Mouse (Mus musculus) liver, embryonic 11.5 days (tissue): ENCODE results near the gene Gpr108. TPM values are rescaled to one million over a fixed set of nuclear protein-coding genes. Genes with fewer than 3 reads are reported as not detected.

Experiments used
- ATAC-seq: fragments of 200-750 bp; cut with Nextera tagmentation; replicated peaks from 2 replicates; pipeline ENCODE4 v1.8.0; 2017; ENCODE audit warnings: moderate number of reproducible peaks, mild to moderate bottlenecking, moderate TSS enrichment, moderate library complexity; ENCODE audit not compliant: low FRiP score
- DNase-seq: peaks from one replicate; pipeline ENCODE4 v3.0.0-alpha.2; 2017; ENCODE audit warnings: low spot score
- H3K27ac ChIP-seq: fragments of 300-500 bp; sonication (generic); 2 replicates; pipeline ENCODE4 v1.5.1; 2014; ENCODE audit warnings: mild to moderate bottlenecking, low read depth, low read length, control low read depth
- H3K27me3 ChIP-seq: fragments of 300-500 bp; sonication (generic); replicated peaks from 2 replicates; pipeline ENCODE4 v1.6.1; 2014; ENCODE audit warnings: low read length, mixed read lengths; ENCODE audit not compliant: control insufficient read depth, insufficient read depth
- H3K36me3 ChIP-seq: fragments of 300-500 bp; sonication (generic); 2 replicates; pipeline ENCODE4 v1.6.1; 2014; ENCODE audit warnings: mild to moderate bottlenecking, low read length, moderate library complexity, mixed read lengths; ENCODE audit not compliant: control insufficient read depth, insufficient read depth
- H3K4me1 ChIP-seq: fragments of 300-500 bp; sonication (generic); replicated peaks from 2 replicates; pipeline ENCODE4 v1.6.1; 2014; ENCODE audit warnings: low read length, mixed read lengths; ENCODE audit not compliant: control insufficient read depth, insufficient read depth
- H3K4me2 ChIP-seq: fragments of 300-500 bp; sonication (generic); 2 replicates; pipeline ENCODE4 v1.6.1; 2014; ENCODE audit warnings: mild to moderate bottlenecking, control low read depth, moderate library complexity
- H3K4me3 ChIP-seq: fragments of 300-500 bp; sonication (generic); 2 replicates; pipeline ENCODE4 v1.5.1; 2014; ENCODE audit warnings: low read depth, low read length, control low read depth
- H3K9ac ChIP-seq: fragments of 300-500 bp; sonication (generic); 2 replicates; pipeline ENCODE4 v1.6.1; 2014; ENCODE audit warnings: low read depth, low read length, control low read depth
- H3K9me3 ChIP-seq: fragments of 300-500 bp; sonication (generic); 2 replicates; pipeline ENCODE4 v1.6.1; 2016; ENCODE audit warnings: low read length, inconsistent platforms, mixed read lengths; ENCODE audit not compliant: control insufficient read depth
- WGBS: fragments of 180-500 bp; shearing (Covaris S2); extraction: QIAGEN DNeasy Blood & Tissue Kit; methylation state at CpG from one replicate; pipeline ENCODE4 v1.1.7; 2014; 5-methylcytosine and 5-hydroxymethylcytosine counted together
- polyA plus RNA-seq: library from polyadenylated mRNA; unstranded; fragments of >200 nt; fragmentation: Nextera tagmentation; extraction: Ambion mirVana; gene quantifications from 2 replicates; pipeline ENCODE4 v1.2.1, GENCODE M21; 2014

Gpr108 gene
- polyA plus RNA-seq, 1 experiment from 2014 or later, result 30.7 TPM

- Histone ChIP-seq H3K9me3 (no peaks in the 10 kb centered on the region), H3K27me3 (peaks cover 2% of the 10 kb centered on the region), H3K4me3 (no peak overlapping the region), H3K9ac (no peak overlapping the region), H3K27ac (no peak overlapping the region), H3K36me3 (peaks cover 11% of the 10 kb centered on the region; the same call in 1 of the 2 replicates), H3K4me2 (no peak overlapping the region), H3K4me1 (peaks cover 5% of the 10 kb centered on the region)
- 47% methylated on average over 6 of the region's 6 CpGs for WGBS
- DNase-seq (no peak), ATAC-seq (no peak)
Measured at GRCm38 (mm10) chr17:57230728-57231125, 17.5 kb downstream of the Gpr108 start.

DNA sequence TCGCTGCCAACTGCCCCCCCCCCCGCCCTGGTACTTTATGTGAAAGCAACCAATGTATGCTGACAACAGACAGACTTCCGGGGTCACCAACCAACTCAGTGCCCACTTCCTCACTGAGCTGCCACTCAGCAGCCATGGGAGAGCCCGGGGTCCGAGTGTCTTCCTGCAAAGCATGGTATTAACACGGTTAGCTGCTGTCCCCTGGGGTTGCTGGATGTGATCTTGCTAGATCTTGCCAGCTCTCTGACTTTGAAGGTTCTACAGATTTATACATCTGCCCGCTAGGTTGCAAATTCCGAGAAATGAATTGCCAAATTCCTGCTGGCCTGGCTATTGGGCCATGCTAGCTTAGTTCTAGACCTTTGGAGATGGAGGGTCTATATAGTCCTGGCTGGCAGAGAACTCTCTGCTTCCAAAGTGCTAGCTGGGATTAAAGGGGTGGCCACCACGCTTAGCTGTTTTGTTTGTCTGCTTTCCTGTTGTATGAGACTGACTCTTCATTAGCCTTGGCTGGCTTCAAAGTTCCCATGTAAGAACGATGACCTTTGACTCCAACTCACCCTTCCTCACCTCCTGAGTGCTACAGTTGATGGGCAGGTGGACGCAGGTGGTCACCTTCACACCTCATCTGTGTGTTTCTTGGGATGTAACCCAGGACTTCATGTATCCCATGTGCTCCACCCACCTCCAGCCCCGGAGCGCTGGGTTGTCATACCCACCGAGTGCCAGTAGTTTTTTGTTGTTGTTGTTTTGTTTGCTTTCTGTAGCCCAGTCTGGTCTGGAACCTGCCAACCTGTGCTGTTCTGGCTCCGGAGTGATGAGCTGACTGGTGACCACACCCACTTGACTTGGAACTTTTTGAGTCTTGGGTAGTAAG lies 18.2 kb downstream of the Gpr108 start:
- H3K9ac ChIP-seq, result no peak overlapping the region
- WGBS, result 70% methylated on average over 15 of the region's 15 CpGs
- H3K4me1 ChIP-seq, result peaks cover 5% of the 10 kb centered on the region
- H3K36me3 ChIP-seq, result peaks cover 6% of the 10 kb centered on the region; the same call in 1 of the 2 replicates
- DNase-seq (no peak), ATAC-seq (no peak)
- no peak overlapping the region for H3K4me3 ChIP-seq
- H3K27me3 ChIP-seq, result peaks cover 2% of the 10 kb centered on the region
- no peaks in the 10 kb centered on the region for H3K9me3 ChIP-seq
- no peak overlapping the region for H3K4me2 ChIP-seq
- peak overlapping the region; percentile 3; the same call in 1 of the 2 replicates for H3K27ac ChIP-seq

DNA sequence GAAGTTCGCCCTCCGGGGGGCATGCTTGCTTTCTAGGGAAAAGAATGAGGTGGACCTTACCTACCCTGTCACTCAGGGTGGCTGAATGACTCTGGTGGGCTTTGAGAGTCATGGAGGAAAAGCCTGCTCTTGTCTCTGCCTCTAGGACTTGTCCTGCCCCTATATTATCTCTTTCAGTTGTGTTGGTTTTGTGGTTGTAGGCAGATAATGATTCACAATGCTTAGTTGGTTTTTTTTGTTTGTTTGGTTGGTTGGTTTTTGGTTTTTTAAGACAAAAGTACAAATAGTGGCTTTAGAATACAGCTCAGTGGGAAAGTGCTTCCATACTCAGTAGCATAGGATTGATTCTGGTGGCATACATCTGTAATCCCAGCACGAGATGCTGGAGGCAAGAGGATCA lies 19.4 kb downstream of the Gpr108 start:
- Histone ChIP-seq H3K9me3 (no peaks in the 10 kb centered on the region), H3K4me3 (no peak overlapping the region), H3K9ac (no peak overlapping the region), H3K4me2 (no peak overlapping the region), H3K27ac (no peak overlapping the region), H3K36me3 (no peaks in the 10 kb centered on the region), H3K4me1 (peaks cover 5% of the 10 kb centered on the region), H3K27me3 (peaks cover 5% of the 10 kb centered on the region)
- DNase-seq, result no peak
- WGBS, result 77% methylated on average over 3 of the region's 3 CpGs
- no peak for ATAC-seq

DNA sequence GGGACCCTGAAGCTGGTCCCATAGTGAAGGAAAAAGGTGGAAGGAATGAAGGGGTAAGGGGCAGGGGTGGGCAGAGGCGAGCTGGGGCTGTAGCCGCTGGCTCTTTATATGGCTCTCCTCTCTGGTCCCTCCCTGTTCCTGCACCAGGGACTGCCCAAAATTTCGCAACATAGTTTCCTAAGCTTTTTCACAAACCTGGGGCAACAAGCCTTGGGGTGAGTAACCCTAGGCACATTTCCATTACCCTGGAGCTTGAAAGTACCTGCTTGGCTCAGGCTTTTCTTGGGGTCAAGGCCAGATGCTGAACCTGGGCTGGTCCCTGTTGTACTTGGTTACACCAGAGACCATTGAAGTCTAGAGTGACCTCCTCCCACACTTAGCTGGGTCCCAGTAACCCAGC lies 20.2 kb downstream of the Gpr108 start, which contains the start of gene C3:
TSS of gene C3 (minus strand) at position 123 of the 400 bp plus-strand sequence.
- Histone ChIP-seq H3K4me2 (peak within 1 kb of the TSS; percentile 53), H3K27ac (no peak within 1 kb of the TSS), H3K9me3 (no peaks in the 10 kb centered on the region), H3K27me3 (peaks cover 5% of the 10 kb centered on the region), H3K4me3 (peak within 1 kb of the TSS; percentile 32), H3K36me3 (no peaks in the 10 kb centered on the region), H3K4me1 (peaks cover 5% of the 10 kb centered on the region), H3K9ac (no peak within 1 kb of the TSS)
- WGBS, result 56% methylated on average over 3 of the region's 3 CpGs
- ATAC-seq (0 out of 2 replicates have a peak, but pooled peaks have one; percentile 35), DNase-seq (no peak)

DNA sequence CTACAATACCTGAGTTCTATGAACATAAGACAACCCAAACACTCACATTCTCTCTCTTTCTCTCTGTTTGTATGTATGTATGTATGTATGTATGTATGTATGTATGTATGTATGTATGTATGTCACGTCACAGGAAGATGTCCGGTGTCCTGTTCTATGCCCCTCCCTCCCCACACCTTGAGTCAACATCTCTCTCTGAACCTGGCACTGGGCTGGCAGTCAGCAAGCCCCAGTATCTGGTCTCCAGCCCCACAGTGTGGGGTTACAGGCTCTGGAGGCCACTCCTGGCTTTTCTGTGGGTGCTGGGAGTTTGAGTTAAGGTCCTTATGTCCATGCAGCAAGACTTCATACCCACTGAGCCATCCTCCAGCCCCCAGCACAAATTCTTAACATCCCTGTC lies 20.8 kb downstream of the Gpr108 start:
- no peak overlapping the region for H3K27ac ChIP-seq
- H3K9ac ChIP-seq, result no peak overlapping the region
- H3K9me3 ChIP-seq, result no peaks in the 10 kb centered on the region
- H3K4me2 ChIP-seq, result peak overlapping the region; percentile 53
- no peak for DNase-seq
- H3K27me3 ChIP-seq, result peaks cover 5% of the 10 kb centered on the region
- H3K4me1 ChIP-seq, result peaks cover 5% of the 10 kb centered on the region
- no peak for ATAC-seq
- H3K36me3 ChIP-seq, result no peaks in the 10 kb centered on the region
- 89% methylated on average over 2 of the region's 2 CpGs for WGBS
- peak overlapping the region; percentile 32 for H3K4me3 ChIP-seq

DNA sequence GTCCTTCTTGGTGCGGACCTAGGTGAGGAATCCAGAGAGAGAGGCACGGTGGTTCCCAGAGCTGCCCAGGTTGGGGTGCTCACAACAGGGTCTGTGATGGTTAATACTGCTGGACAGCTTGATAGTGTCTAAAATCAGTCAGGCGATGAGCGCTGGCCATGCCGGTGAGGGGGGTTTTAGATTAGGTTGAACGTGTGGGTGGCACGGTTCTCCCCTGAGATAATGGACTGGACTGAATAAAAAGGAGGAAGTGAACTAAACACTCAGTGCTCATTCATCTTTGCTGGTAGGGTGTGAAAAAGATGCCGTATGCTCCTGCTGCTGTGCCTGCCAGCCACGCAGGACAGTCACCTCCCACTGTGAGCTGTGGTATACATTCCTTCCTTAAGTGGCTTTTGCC lies 24.9 kb downstream of the Gpr108 start:
- ATAC-seq (no peak), DNase-seq (no peak)
- Histone ChIP-seq H3K27ac (no peak overlapping the region), H3K36me3 (no peaks in the 10 kb centered on the region), H3K9me3 (no peaks in the 10 kb centered on the region), H3K27me3 (peaks cover 5% of the 10 kb centered on the region), H3K4me2 (no peak overlapping the region), H3K4me3 (no peak overlapping the region), H3K9ac (no peak overlapping the region), H3K4me1 (no peaks in the 10 kb centered on the region; the same call in 1 of the 2 replicates)
- WGBS, result 44% methylated on average over 9 of the region's 9 CpGs

DNA sequence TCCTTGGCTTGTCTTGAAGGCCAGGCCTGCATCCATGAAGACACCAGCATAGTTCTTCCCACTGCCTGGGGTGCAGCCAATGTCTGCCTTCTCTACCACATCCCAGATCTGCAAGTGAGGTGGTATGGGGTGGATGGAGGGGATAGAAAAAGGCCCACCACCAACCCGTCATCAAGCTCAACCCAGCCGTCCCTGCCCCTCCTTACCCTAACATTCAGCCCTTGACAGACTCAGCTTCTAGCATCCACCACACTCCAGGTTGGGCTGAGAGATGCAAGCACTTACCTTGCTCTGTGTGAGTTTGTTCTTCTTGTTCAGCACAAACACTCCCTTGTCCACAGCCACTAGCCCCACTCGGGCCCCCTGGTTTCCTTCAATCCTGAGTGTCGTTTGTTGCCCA lies 26.3 kb downstream of the Gpr108 start:
- no peak for ATAC-seq
- no peak overlapping the region for H3K4me3 ChIP-seq
- peaks cover 5% of the 10 kb centered on the region for H3K27me3 ChIP-seq
- H3K4me1 ChIP-seq, result no peaks in the 10 kb centered on the region; the same call in 1 of the 2 replicates
- no peaks in the 10 kb centered on the region for H3K9me3 ChIP-seq
- no peak for DNase-seq
- no peak overlapping the region for H3K4me2 ChIP-seq
- no peak overlapping the region for H3K27ac ChIP-seq
- 49% methylated on average over 4 of the region's 4 CpGs for WGBS
- no peaks in the 10 kb centered on the region for H3K36me3 ChIP-seq
- no peak overlapping the region for H3K9ac ChIP-seq

GRCm38 (mm10) chr17:57219884-57220207 lies 28.4 kb downstream of the Gpr108 start:
- Histone ChIP-seq H3K9me3 (no peaks in the 10 kb centered on the region), H3K27me3 (0 out of 2 replicates have a peak, but pooled peaks cover 3% of the 10 kb centered on the region), H3K9ac (no peak overlapping the region), H3K4me3 (no peak overlapping the region), H3K4me1 (no peaks in the 10 kb centered on the region), H3K4me2 (0 out of 2 replicates have a peak overlapping the region, but pooled peaks have one; percentile 5), H3K27ac (no peak overlapping the region), H3K36me3 (no peaks in the 10 kb centered on the region)
- ATAC-seq (no peak), DNase-seq (no peak)
- 24% methylated on average over 3 of the region's 3 CpGs for WGBS
